Mouse (Mus musculus) skeletal muscle tissue, adult 2 months (tissue): Measurements from ENCODE around the gene Gpr89.

Source experiments
- DNase-seq: peaks from one replicate; pipeline ENCODE4 v3.0.0-alpha.2; 2012; ENCODE audit warnings: low read depth, low spot score

The Gpr89 gene

DNA sequence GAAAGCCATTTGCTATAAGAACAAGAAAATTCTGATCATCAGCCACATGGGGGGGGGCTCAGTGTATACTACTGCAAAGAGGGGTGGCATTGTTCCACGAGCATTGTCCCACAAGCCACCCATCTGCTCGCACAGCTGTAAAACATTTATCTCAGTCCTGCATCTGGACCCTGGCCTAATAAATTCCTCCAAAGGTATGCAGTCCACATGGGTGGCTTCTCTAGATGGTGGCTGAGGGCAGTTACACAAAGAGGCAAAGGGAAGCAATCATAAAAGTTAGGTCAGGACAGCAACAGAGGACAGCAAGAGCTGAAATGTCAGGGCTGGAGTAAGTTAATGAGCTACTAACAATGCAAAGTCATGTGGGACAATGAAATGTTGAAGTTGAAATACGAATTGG is 81.4 kb downstream of the Gpr89 start:
- DNase-seq = no peak

DNA sequence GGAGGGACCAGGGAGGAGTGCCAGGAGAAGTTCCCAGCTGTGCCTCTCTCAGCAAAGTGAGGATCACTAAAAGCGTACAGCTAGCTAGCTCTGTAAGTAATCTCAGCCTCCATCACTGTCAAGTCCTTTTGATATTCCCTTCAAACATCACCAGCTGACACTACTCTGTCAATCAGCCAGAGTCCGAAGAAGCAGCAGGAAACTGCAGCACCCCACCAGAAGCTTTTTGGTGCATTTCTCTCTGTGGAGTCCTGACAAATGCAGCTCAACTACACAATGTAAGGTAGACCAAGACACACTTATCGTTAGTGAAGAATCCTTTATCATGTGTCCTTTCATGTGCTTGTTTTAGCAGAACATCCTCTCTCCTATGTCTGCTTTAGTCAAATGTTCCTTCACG is 83.6 kb downstream of the Gpr89 start:
- DNase-seq = no peak

DNA sequence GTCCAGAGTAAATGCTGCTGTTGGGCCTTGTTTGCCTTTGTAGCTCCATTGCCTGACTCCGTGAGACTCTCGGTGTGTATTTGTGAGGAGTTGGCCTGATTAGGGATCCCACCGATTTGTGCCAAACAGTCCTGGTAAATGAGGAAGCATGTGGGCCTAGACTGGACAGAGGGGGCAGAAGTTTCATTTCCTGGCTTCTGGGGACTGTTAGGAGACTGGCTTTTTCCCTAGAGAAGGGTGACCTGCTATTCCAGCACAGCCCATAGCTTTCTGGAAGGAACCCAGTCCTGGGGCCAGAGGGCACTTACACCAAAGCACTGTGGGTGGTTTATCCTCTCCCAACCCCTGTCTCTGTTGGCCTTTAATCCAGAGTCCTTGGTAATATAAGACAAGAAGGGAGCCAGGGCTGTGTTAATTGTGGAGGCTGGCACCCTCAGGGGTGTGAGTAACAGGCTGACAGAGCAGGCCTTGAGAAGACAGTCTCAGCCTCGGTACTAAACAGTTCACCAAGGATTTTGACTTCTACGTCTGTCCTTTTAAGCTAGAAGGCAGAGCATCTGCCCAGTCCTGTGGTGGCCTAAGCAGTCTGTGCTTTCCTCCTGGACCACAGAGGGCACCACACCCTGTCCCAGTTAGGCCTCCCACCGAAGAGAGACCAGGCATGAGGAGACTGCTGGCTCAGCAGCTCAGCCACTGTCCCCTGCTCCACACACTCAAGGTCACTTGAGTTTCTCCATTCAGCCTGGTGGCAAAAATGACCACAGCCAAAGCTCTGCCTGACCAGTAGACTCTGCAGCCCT is 84.8 kb downstream of the Gpr89 start:
- DNase-seq = no peak
